Mouse (Mus musculus) embryonic fibroblast, embryonic 13.5 days (primary cell): ENCODE measurements around the gene Rpl3. TPM values are rescaled to one million over a fixed set of nuclear protein-coding genes. Genes with fewer than 3 reads are reported as not detected.

Experiments used
- H3K27ac ChIP-seq: 2 replicates; pipeline ENCODE4 v1.5.1; 2012; ENCODE audit warnings: low read length, control low read depth, inconsistent platforms; ENCODE audit not compliant: insufficient read depth
- H3K4me1 ChIP-seq: 2 replicates; pipeline ENCODE4 v1.6.1; 2011; ENCODE audit warnings: low read length; ENCODE audit not compliant: control insufficient read depth, insufficient read depth
- H3K4me3 ChIP-seq: 2 replicates; pipeline ENCODE4 v1.5.1; 2011; ENCODE audit warnings: mild to moderate bottlenecking, control low read depth, low read length; ENCODE audit not compliant: insufficient read depth
- CTCF ChIP-seq: IDR thresholded peaks from 2 replicates; pipeline ENCODE4 v1.5.1; 2011; ENCODE audit warnings: mild to moderate bottlenecking, control low read depth, low read length, moderate library complexity, borderline replicate concordance; ENCODE audit not compliant: insufficient read depth
- POLR2A ChIP-seq: IDR thresholded peaks from 2 replicates; pipeline ENCODE4 v1.6.1; 2011; ENCODE audit warnings: low read depth, mild to moderate bottlenecking, control low read depth, low read length, moderate library complexity
- polyA plus RNA-seq: library from polyadenylated mRNA; stranded (reverse); fragments of >200 nt; gene quantifications from 2 replicates; pipeline ENCODE4 v1.2.4, GENCODE M21; 2011; ENCODE audit warnings: low read depth; ENCODE audit not compliant: missing spikeins, insufficient read length

Rpl3 gene
- polyA plus RNA-seq, 1 experiment: 1,636 TPM

- TF ChIP-seq POLR2A (0 out of 2 replicates have a peak, but pooled peaks have one; percentile 28), CTCF (no peak)
- Histone ChIP-seq H3K4me1 (no peaks in the 10 kb centered on the region), H3K27ac (peak overlapping the region; percentile 87), H3K4me3 (peak overlapping the region; percentile 91)
Measured at GRCm38 (mm10) chr15:80080711-80081615, 10.7 kb downstream of the Rpl3 start.

DNA sequence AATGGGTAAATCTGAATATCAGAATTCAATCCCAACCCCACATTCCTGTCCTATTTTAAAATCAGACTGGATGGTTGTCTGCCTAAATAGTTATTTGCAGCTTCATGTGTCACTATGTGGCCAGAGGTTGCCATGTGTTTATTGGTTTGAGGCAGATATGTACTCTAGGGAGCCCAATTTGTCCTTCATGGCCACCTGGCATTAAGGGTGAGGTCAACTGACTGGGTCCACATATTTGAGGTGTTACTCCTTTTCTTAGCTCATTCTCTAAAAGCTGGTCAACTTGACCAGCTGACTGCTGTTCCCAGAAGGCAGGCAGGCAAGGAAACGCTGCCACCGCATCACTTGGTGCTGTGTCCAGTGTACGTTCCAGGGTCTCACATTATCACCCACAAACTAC is 11.7 kb downstream of the Rpl3 start:
- Histone ChIP-seq H3K4me3 (peak overlapping the region; percentile 91), H3K4me1 (no peaks in the 10 kb centered on the region), H3K27ac (no peak overlapping the region)
- TF ChIP-seq CTCF (no peak), POLR2A (0 out of 2 replicates have a peak, but pooled peaks have one; percentile 3)

DNA sequence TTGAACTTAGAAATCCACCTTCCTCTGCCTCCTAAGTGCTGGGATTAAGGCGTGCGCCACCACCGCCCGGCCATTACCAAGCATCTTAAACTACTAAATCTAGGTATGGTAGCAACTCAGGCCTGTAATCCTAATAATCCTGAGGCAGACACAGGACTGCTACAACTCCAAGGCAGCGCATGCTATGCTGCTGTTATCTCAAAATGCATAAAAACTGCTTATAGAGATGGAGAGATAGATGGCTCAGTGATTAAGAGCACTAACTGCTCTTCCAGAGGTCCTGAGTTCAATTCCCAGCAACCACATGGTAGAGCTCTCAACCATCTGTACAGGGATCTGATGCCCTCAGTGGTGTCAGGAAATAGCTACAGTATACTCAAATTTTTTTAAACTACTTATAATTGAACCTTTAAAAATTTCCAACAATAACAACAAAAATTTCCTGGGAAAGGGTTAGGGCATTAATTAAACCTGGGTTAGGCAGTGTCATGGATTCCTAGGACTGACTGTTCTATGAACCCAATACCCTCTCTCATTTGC is 12.5 kb downstream of the Rpl3 start:
- Histone ChIP-seq H3K4me1 (no peaks in the 10 kb centered on the region), H3K4me3 (peak overlapping the region; percentile 27), H3K27ac (no peak overlapping the region)
- TF ChIP-seq POLR2A (0 out of 2 replicates have a peak, but pooled peaks have one; percentile 21), CTCF (no peak)

- TF ChIP-seq CTCF (no peak), POLR2A (no peak; the same call in 1 of the 2 replicates)
- no peaks in the 10 kb centered on the region for H3K4me1 ChIP-seq
- 0 out of 2 replicates have a peak overlapping the region, but pooled peaks have one; percentile 4 for H3K4me3 ChIP-seq
- no peak overlapping the region for H3K27ac ChIP-seq
Measured at GRCm38 (mm10) chr15:80078058-80078814, 13.4 kb downstream of the Rpl3 start.

- H3K27ac ChIP-seq: peak overlapping the region; percentile 8; the same call in 1 of the 2 replicates
- TF ChIP-seq POLR2A: peak; percentile 69
- peak; percentile 60; the same call in 1 of the 2 replicates for TF ChIP-seq CTCF
- no peak overlapping the region for H3K4me3 ChIP-seq
- H3K4me1 ChIP-seq: no peaks in the 10 kb centered on the region
Measured at GRCm38 (mm10) chr15:80076338-80077136, 15.1 kb downstream of the Rpl3 start.

- Histone ChIP-seq H3K27ac (peak overlapping the region; percentile 17; the same call in 1 of the 2 replicates), H3K4me3 (no peak overlapping the region), H3K4me1 (no peaks in the 10 kb centered on the region)
- TF ChIP-seq POLR2A (no peak; the same call in 1 of the 2 replicates), CTCF (no peak)
Measured at GRCm38 (mm10) chr15:80075733-80076337, 15.8 kb downstream of the Rpl3 start.

- no peak overlapping the region for H3K4me3 ChIP-seq
- 0 out of 2 replicates have a peak overlapping the region, but pooled peaks have one; percentile 17 for H3K27ac ChIP-seq
- TF ChIP-seq POLR2A (no peak), CTCF (no peak)
- H3K4me1 ChIP-seq: no peaks in the 10 kb centered on the region
Measured at GRCm38 (mm10) chr15:80075374-80075694, 16.3 kb downstream of the Rpl3 start.

DNA sequence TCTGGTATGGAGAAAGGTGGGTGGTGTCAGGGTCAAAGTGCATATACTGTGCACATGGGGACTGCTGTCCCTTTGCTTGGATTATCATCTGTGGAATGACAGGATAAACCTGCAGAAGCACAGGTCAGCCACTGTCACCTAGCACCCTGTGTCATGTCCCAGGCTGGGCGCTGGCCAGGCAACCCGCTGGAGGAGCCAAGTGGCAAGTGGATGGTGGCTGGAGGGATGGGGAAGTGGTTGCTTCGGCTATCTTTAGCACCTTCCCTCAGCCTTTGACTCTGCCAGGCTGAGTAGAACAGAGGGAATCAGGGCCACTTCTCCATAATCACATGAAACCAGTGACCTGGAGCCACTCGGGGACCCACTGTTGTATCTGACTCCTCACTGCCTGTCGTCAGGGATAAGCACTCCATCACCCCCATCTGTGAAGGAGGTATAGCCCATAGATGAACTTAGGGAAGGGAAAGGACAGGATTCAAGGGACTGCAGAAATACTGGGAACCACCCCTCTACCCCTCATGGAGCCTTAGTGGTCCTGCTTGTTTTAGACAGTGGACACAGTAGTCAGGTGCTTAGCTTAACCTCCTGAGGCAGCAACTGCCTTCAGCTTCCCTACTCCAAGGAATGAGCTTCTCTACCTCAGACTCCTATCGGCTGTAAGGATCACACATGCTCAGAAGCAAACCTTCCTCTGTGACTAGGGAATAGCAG is 16.9 kb downstream of the Rpl3 start:
- Histone ChIP-seq H3K27ac (no peak overlapping the region), H3K4me1 (no peaks in the 10 kb centered on the region), H3K4me3 (no peak overlapping the region)
- no peak for TF ChIP-seq POLR2A
- TF ChIP-seq CTCF: no peak
